Mouse (Mus musculus) adipocyte (in vitro differentiated cells): ENCODE results near the gene Anxa5.
A peak's percentile ranks its signal among the peaks of the same experiment; 100 is the strongest.

Experiments
- DNase-seq: peaks from one replicate; pipeline ENCODE4 v3.0.0-alpha.2; 2016; ENCODE audit warnings: low spot score

Gene Anxa5

GRCm38 (mm10) chr3:36475532-36476087 lies at the start of gene Anxa5, which contains the start of gene 1810062G17Rik:
Gene Anxa5, minus strand, starts transcription at chr3:36475894.
Gene 1810062G17Rik, plus strand, starts transcription at chr3:36475937.
- DNase-seq, result peak; percentile 99

- no peak for DNase-seq
Observed at GRCm38 (mm10) chr3:36524466-36524865, 48.8 kb upstream of the Anxa5 start.

- DNase-seq, result no peak
Observed at GRCm38 (mm10) chr3:36522137-36522536, 46.4 kb upstream of the Anxa5 start.

DNA sequence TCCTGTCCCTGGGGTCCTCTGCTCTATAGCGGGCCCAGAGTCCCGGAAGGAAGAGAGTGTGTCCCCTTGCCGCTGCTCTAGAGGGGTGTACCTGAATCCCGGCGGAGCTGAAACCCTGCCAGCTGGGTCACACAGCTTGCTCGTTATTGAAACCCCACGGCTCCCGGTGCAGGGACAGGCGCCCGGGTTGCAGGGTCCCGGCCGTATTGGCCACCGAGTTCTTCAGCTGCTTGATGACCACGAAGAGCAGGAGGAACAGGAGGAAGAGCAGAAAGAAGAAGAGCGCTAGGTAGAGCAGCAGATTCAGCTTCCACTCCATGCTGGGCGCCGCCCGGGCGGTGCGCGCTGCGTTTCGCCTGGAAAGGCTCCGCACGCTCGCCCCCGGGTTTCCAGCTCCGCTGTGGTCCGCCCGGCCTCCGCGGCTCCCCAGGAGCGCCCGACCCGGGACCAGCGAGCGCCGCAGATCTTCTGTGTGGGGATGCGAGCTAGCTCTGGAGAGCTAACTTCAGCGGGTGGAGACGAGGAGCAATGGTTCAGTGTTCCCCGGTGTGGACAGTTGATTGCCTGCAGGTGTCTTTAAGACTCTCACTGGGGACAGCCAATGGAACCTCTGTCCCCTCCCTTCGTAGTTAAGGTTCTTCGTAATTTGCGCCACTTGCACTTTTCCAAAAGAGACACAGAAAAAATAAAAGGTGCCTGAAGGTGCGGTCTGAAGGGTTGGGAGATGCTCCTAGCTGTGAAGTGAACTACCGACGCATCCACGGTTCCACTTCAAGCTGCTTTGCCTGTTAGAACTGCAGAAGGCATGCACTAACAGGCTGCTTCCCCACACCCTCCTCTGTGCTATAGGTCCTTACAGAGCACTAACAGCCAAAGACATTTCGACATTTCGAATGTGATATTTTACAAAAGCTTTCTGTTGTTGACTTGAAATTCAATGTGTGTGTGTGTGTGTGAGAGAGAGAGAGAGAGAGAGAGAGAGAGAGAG lies 45.7 kb upstream of the Anxa5 start, which contains the start of gene Gm11549:
TSS of gene Gm11549 (minus strand) at position 741 of the 988 bp plus-strand sequence.
- no peak for DNase-seq

DNA sequence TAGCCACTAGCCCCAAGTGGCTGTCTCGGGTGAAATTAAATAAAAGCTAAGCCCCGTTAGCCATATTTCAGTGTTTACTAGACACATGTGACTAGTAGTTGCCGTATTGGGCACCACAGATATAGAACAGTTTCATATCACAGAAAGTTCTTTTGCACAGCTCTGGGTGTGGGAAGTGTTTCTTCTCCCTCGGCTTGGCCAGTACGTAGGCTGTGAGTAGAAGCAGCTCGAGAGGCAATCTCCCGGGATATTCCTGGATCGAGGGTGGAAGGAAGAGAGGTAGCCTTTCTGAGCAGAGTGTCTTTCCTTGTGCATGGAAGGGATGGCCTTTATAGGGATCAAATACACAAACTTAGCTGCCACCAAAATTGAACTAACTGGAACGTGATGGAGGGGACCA lies 40.5 kb upstream of the Anxa5 start:
- no peak for DNase-seq

- DNase-seq, result no peak
Observed at GRCm38 (mm10) chr3:36511491-36511890, 35.8 kb upstream of the Anxa5 start.

DNA sequence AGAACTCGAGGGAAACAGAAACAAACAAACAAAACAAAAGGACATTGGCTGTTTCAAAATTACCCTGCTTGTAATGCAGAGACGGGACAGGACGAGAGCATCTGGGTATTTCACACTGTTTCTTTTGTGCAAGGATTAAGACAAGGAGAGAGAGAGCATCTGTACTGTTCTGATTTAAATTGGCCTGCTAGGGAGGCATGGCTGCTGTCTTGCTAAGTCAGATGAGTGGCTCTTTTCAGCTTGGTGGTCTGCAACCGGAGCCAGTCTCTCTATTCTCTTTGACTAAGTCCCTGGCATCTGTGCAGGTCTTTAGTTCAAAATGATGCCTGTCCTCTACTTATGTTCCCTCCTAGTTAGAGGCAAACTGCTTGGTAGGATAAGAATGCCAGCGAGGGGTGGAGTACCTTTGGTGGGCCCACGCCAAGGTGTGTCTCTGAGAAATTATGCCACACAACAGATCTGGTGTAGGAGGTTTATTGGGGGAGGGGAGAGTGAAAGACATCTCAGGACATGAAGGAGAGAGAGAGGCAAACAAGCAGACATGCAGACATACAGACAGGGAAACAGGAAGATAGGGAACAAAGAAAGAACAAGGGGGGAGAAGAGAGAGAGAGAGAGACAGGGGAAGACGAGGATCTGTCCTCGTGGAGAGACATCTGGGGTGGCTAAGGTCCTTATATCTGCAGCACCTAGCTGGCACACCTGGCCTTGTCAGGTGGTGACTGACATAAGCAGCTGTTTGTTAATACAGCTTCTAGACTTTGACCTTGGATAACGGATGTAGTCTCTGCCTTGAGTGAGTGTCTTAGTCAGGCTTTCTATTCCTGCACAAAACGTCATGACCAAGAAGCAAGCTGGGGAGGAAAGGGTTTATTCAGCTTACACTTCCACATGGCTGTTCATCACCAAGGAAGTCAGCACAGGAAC lies 30.4 kb upstream of the Anxa5 start:
- no peak for DNase-seq

GRCm38 (mm10) chr3:36505306-36505705 lies 29.6 kb upstream of the Anxa5 start:
- DNase-seq, result no peak

DNA sequence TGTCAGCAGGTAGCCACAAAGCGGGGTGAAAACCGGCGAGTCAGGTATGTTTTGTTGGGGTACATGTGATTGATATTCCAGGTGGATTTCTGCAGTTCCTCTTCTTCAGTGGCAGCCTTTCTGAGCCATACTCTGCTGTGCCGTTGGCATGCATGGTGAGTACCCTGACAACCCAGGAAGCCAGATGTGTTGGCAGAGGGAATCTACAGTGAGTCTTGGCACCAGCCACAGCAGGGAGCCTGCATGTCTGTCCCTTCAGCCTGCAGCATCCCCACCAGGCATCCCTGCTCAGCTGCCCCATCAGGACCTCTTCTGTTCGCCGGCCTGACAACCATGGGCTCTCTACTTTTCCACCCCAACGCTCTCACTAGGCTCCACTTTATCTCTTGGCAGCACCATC lies 25.9 kb upstream of the Anxa5 start:
- no peak for DNase-seq

DNA sequence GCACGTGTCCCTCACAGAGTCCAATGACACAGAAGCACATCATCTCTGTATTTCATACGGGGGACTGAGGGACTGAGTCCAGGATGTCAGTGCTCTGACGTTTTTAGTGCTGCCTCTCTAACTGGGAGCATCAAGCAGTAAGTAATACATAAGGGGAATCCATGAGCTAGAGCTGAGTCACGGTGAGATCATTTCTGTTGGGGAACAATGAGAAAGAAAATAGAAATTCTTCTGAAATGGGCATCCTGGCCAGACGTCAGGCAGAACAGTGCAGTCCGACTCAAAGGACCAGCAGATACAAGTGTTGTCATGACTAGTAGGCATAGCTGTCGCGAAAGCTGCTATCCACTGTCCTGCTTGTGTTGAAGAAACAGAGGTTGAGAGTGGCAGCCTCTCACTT lies 25.3 kb upstream of the Anxa5 start:
- DNase-seq, result no peak

DNA sequence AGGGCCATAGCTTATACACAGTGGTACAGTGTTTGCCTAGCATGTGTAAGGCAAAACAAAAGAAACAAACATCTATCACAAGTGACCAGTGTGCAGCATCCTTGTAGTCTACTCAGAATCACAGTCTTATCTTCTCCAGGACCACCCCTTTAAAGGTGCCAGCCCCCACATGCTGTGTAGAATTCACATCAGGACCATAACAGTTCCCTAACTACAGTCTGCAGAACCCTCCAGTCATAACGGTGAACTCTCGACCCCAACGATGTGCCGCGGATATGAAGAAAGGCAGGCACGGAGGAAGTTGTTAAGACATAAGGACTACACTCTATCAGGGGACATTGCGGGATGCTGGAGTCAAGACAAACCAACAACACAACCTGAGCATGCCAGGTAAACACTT lies 23.7 kb upstream of the Anxa5 start:
- no peak for DNase-seq

DNA sequence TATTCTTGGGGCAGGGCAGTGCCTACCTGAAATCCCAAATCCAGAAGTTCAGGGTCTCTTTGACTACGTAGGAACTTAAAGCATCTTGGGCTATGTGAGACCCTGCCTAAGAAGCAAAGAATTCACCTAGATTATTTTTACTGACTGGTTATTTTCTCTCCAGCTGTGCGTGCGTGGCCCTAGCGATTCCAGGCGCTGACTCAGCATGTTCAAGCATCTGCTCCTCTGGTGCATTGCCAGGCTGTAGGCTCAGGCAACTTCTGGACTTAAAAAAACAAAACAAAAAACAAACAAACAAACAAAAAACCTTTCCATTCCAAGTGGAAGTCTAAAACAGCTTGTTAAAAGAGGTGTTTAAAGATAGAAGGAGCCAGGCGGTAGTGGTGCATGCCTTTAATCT lies 22.5 kb upstream of the Anxa5 start:
- DNase-seq, result no peak

GRCm38 (mm10) chr3:36496746-36497145 lies 21.1 kb upstream of the Anxa5 start:
- peak; percentile 86 for DNase-seq

DNA sequence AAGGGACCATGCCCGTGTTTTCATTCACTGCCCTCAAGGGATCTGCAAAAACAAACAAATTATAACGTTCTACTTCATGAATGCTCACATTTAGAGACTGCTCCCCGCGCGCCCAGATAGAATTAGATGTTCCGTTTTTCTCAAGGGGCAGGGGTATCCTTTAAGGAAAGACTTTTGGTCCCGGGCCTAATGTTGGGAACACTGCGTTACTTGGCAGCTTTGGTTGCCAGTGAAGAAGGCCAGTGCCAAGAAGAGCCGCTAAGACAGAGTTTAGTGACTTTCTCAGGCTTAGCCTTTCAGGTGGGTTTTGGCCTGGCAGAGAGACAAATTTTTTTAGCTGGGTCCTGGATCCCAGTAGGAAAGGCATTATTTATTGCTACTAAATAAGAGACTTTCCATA lies 20.6 kb upstream of the Anxa5 start:
- DNase-seq, result no peak

GRCm38 (mm10) chr3:36495436-36495835 lies 19.7 kb upstream of the Anxa5 start:
- peak; percentile 97 for DNase-seq

DNA sequence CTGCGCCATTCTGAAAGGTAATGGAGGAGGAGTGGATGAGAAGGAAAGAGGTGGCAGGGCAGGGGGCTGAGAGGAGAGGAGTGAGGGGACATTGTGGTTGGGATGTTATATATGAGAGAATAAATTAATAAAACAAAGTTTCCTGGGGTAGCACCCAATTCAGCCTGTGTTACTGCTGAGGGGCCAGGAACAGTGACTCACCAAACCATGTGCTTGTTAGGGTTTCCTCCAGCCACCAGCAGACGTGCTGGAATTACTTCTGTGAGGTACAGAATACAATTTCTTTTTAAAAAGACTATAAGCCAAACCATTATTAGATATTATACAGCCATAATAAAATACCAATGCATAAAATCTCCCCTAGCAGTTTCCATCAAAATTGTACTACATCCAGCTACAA lies 18.9 kb upstream of the Anxa5 start:
- no peak for DNase-seq

- no peak for DNase-seq
Observed at GRCm38 (mm10) chr3:36493641-36494283, 18.1 kb upstream of the Anxa5 start.

GRCm38 (mm10) chr3:36492716-36493391 lies 17.2 kb upstream of the Anxa5 start:
- DNase-seq, result no peak

DNA sequence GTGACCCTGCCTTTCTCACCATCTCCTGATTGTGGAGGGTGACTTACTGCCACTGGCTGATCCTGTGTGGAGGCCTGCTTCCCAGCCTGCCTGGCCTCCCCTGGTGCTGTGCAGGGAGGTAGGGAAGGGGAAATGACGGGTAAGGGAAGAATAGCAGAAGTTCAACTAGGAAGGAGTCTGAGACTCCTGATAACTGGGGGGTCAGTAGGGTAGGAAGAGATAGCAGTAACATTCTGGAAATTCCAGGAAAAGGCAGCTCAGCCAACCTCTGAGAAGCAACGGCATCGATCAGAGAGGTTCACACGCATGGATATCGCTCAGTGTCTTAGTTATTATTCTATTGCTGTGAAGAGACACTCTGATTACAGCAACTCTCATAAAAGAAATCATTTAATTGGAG lies 15.8 kb upstream of the Anxa5 start:
- DNase-seq, result no peak

GRCm38 (mm10) chr3:36489590-36489910 lies 13.9 kb upstream of the Anxa5 start:
- DNase-seq, result no peak

DNA sequence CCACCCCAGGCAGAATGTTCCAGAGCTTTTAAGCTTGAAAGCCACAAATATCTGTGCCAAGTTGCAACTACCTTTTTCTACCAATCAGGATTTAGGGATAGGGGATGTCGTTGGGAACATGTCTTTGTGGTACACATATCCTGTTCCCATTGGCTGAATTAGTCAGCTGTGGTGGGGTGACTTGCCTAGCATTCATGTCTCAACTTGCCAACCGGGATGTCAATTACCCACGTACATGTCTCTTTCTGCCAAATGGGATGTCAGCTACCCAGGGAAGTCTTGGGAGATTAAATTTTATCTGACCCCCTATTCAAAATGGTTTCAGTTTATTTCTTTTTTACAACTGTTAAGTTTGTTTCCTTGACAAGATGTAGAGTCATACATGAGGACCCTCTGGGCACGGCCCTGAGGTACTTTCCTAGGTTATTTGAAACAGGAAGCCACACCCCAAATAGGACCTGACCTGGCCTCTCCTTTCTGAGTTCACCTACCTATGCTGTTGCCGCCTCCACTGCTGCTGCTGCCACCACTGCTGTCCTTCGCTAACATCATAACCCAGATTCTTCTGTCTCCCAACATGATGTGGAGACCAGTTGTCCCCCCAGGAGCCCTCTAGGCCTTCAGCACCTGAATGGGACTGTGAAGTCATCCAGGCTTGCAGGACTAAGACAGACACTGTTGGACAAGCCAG lies 13.3 kb upstream of the Anxa5 start:
- no peak for DNase-seq
